Mouse (Mus musculus) CD4-positive naive resting alpha-beta T cell, adult 57 days (primary cell): Measurements from ENCODE around the gene Ppp1cb. TPM values are rescaled to one million over a fixed set of nuclear protein-coding genes. Genes with fewer than 3 reads are reported as not detected.

Experiments used
- total RNA-seq: library from RNA; stranded (reverse); gene quantifications from one replicate; pipeline ENCODE4 v1.2.4, GENCODE M21; 2023

Gene Ppp1cb
- 219 TPM for total RNA-seq

GRCm38 (mm10) chr5:32458408-32459143, at the start of gene Ppp1cb:
TSS of gene Ppp1cb (plus strand) at chr5:32458843.

Other genes with a start within 250 kb of the Ppp1cb start
- not detected for gene Plb1, start 226.1 kb upstream of the Ppp1cb start, total RNA-seq
- 2.2 TPM for gene Yes1, start 152.3 kb downstream of the Ppp1cb start, total RNA-seq